Mouse (Mus musculus): Measurements from ENCODE around the gene Slc44a4.
"Not testable (repeated sequence)": the region's sequence is repeated elsewhere in the genome, so short reads cannot be mapped to it uniquely, and the experiment has no call there.

Gene Slc44a4

DNA sequence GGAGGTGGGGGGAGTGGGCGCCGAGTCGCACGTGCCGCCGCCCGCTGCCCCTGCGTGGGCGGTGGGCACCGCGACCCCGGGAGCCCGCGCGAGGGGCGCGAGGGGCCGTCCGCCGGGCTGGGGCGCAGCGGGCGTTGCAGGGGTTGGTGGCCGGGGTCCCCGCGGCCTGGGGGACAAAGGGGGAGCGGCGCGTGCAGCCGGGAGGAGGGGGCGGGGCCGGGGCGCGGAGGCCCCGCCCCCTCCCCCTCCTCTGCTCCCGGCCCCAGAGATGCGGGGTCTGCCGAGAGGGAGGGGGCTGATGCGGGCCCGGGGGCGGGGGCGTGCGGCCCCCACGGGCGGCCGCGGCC lies 15.6 kb upstream of the Slc44a4 start:
- CTCF ChIA-PET: interaction anchor here (0.6 kb wide), 1 partner anchor 28 kb away, joined by 4 read pairs; no protein-coding TSS in a partner anchor

DNA sequence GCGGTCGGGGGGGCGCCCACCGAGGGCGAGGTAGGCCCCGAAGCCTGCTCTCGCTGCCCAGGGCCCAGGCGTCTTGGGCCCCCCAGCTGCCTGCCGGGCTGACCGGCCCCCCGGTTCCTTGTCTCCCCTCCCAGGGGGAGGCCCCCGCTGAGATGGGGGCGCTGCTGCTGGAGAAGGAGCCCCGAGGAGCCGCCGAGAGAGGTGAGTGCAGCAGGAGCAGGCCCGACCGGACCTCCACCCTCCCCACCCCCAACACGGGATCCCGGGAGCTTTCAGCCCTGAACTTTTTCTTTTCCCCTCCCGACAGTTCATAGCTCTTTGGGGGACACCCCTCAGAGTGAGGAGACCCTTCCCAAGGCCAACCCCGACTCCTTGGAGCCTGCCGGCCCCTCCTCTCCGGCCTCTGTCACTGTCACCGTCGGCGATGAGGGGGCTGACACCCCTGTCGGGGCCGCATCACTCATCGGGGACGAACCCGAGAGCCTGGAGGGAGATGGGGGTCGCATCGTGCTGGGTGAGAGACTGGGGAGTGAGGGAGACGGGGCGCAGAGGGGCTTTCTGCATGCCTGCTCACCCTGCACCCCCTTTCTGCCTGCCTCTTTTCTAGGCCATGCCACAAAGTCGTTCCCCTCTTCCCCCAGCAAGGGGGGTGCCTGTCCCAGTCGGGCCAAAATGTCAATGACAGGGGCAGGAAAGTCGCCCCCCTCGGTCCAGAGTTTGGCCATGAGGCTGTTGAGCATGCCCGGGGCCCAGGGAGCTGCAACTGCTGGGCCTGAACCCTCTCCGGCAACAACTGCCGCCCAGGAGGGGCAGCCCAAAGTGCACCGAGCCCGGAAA lies 15.0 kb upstream of the Slc44a4 start:
- CTCF ChIA-PET: interaction anchor here (0.5 to 0.6 kb wide), 2 partner anchors 8 to 29 kb away, joined by 4 read pairs; no protein-coding TSS in a partner anchor

DNA sequence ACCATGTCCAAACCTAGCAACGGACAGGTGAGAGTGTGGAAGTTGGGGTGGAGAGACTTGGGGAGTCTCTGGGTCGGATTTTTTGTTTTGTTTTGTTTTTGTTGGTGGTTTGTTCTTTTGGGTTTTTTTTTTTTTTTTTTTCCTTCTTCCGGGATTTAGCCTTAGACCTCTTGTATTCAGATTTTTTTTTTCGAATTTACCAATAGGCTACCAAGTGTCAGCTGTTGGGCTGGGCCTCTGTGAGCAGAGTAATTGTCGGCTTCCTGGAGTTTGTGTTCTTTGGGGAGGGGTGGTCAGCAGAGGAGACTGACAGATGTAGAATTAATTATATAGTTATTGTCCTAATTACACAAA lies 14.4 kb upstream of the Slc44a4 start:
- CTCF ChIA-PET: interaction anchor here (0.7 kb wide), 1 partner anchor 48 kb away, joined by 18 read pairs; no protein-coding TSS in a partner anchor

DNA sequence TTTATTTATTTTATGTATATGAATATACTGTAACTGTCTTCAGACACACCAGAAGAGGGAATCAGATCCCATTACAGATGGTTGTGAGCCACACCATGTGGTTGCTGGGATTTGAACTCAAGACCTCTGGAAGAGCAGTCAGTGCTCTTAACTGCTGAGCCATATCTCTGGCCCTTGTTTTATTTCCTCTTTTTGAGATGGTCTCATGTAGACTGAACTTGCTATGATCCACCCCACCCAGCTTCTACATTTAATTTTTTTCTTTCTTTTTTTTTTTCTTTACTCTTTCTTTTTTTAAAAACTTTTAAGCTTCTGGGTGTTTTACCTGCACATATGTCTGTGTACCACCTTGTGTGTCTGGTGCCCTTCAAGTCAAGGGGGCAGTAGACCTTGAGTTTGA lies 13.4 kb upstream of the Slc44a4 start:
- CTCF ChIA-PET: not testable (repeated sequence)

DNA sequence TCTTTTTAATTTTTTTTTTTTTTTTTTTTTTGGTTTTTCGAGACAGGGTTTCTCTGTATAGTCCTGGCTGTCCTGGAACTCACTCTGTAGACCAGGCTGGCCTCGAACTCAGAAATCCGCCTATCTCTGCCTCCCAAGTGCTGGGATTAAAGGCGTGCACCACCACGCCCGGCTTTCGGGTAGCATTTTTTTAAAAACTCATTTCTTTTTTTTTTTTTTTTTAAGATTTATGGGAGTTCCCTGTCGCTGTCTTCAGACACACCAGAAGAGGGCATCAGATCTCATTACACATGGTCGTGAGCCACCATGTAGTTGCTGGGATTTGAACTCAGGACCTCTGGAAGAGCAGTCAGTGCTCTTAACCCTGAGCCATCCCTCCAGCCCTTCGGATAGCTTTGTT lies 12.3 kb upstream of the Slc44a4 start:
- CTCF ChIA-PET: interaction anchor here (0.6 to 0.7 kb wide), 2 partner anchors 64 to 353 kb away, joined by 3 to 4 read pairs; no protein-coding TSS in a partner anchor

DNA sequence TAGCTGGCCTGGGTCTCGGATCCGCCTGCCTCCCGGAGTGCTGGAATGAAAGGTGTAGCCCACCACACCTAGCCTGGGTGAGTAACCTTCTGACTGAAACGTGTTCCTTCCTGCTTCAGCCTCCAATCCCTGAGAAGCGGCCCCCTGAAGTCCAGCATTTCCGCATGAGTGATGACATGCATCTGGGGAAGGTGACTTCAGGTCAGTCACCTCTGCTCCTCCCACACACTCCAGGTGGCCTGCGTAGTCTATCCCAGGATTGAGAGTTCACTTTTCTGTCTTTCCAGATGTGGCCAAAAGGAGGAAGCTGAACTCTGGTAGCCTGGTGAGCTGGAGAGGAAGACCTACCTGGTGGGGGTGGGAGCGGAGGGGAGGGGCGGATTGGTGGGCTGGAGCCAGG lies 11.4 kb upstream of the Slc44a4 start:
- CTCF ChIA-PET: no interaction called here

DNA sequence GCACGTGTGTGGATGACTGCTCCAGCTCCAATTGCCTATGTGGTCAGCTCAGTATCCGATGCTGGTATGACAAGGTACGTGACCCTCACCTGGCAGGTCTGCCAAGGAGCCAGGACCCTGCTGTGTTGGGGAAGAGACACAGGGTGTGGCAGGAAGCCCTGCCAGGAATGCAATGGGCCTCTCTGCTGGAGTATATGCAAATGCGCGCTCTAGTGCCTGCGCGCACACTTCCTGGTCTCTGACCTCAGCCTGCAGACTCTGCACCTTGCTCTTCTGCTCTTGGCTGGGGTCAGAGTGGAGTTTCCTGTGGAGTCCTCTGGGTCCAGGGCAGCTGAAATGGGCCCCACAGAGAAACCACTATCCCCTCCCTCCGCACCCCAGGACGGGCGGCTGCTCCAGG lies 3.3 kb upstream of the Slc44a4 start:
- CTCF ChIA-PET: interaction anchor here (0.5 to 1.8 kb wide), 2 partner anchors 32 to 54 kb away, joined by 3 to 7 read pairs; no protein-coding TSS in a partner anchor

DNA sequence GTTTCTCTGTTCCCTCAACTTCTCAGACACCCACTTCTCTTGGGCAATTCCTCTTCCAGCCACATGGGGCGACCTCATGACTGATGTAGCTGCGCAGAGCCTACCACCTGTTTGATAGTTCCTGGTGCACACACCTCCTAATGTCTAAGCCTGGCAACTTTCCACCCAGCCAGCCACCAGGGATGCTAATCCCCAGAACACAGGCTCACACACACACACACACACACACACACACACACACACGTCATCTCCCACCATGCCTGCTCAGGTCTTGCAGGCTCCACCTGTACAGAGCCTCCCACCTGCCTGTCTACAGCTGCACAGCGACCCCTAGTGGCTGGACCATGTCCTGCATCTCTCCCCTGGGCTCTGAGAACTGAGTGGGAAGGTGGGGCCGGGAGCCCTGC lies 2.3 kb upstream of the Slc44a4 start:
- CTCF ChIA-PET: interaction anchor here (0.6 to 1.8 kb wide), 4 partner anchors 14 to 1194 kb away, joined by 3 to 7 read pairs (median 4); partner anchors contain the start of genes C2 and Cfb

DNA sequence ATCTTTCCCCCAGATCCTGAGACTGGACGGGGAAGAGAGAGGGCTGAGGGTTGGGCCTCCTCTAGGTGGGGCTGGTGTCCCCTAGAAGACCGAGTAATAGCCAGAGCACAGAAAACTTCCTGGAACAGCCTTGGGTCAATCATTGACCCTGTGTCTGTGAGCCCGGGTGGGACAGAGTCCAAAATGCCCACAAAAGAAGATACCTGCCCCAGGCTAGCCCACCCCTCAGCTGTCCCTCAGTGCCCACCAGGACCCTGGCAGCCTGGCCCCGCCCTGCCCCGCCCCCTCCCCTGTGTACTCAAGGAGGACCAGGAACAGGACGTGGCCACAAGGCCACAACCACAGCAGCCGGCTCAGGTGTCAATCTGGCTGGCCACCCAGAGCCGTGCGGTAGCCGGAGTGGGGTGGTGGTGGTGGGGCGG lies 1.2 kb downstream of the Slc44a4 start:
- CTCF ChIA-PET: interaction anchor here (1.2 kb wide), 1 partner anchor 9 kb away, joined by 3 read pairs; no protein-coding TSS in a partner anchor

DNA sequence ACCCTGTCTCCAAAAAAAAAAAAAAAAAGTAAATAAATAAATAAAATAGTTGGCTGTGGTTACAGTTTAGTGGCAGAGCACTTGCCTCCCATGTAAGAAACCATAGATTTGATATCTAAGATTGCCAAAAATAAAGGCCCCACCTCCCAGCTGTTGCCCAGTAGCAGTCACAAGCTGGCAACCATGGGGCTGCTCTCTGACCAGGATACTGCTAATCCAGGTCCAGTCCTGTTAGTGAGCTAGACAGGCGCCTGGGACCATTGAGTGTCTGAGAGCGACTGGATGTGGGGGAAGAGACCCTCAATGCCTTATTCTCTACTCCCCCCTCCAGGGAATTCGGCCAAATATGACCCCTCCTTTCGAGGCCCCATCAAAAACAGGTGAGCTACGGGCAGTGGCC lies 2.0 kb downstream of the Slc44a4 start:
- CTCF ChIA-PET: interaction anchor here (0.5 to 1.2 kb wide), 2 partner anchors 8 to 46 kb away, joined by 3 to 9 read pairs; no protein-coding TSS in a partner anchor

DNA sequence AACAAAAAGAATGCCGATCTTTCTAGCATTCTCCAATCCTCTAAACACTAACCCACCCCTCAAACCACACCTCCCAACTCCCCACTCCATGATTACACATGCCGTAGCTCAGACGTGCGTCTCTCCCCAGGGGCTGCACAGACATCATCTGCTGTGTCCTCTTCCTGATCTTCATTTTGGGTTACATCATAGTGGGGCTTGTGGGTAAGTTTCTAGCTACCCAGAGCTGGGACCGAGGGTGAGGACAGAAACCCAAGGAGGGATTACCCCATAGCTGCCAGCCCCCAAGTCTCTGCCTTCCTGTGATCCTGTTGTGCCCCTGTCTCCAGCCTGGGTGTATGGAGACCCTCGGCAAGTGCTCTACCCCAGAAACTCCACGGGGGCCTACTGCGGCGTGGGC lies 2.9 kb downstream of the Slc44a4 start:
- CTCF ChIA-PET: no interaction called here

DNA sequence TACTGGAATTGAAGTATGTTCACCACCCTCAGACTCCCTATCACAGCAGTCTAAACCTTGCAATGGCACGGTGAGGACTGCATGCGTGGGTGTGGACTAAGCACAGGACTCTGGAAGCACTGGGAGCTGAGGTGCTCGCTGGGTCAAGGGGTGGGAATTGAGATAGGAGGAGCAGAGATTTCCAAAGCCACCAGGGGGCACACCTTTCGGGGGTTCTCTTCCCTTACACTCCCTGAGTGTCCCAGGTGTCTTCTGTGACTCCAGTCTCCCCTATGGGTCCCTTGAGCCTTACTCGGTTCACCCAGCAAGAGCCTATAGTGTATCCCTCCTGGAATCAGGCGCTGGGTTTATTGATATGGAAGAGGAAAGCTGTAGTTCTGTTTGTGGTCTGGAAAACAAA lies 8.7 kb downstream of the Slc44a4 start:
- CTCF ChIA-PET: no interaction called here

DNA sequence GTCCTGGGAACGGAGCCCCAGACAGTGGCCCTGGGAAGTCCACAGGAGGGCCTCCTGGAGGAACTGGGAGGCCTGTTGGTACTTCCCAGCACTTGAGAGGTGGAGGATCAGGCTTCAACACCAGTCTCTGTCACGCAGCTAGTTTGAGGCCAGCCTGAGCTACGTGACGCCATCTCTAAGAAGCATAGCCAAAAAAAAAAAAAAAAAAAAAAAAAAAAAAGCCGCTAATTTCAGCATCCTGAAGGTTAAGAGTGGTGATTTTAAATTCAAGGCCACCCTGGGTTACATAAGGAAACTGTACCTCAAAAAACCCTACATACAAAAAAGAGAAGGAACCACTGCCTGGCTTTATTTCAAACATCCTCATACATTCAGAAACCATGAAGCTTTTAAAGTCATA lies 10.0 kb downstream of the Slc44a4 start:
- CTCF ChIA-PET: interaction anchor here (0.6 to 1.0 kb wide), 4 partner anchors 8 to 279 kb away, joined by 3 to 5 read pairs (median 3); no protein-coding TSS in a partner anchor

DNA sequence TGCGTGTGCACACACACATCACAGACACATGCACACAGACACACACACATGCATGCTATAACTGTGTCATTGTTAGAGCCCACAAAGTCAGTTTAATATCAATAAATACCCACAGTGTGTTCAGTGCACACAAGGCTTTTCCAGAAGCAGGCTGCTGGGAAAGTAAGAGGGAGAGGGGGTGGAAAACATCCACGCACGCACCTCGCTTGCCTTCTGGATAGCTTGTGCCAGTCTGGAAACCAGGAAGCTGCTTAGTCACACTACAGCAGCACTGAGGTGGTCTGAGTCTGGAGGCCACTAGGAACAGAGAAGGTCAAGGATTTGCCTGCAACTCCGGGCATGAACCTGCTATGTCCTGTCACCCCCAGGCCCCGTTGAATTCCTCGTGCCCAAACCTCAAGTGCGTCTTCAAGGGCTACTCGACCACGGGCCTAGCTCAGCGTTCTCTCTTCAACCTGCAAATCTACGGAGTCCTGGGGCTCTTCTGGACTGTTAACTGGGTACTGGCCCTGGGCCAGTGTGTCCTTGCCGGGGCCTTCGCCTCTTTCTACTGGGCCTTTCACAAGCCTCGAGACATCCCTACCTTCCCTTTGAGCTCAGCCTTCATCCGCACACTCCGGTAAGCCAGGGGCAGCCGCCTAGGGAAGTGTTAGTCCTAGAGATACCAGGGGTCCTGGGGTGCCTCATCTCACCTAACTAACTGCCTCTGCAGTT lies 13.2 kb downstream of the Slc44a4 start:
- CTCF ChIA-PET: no interaction called here

DNA sequence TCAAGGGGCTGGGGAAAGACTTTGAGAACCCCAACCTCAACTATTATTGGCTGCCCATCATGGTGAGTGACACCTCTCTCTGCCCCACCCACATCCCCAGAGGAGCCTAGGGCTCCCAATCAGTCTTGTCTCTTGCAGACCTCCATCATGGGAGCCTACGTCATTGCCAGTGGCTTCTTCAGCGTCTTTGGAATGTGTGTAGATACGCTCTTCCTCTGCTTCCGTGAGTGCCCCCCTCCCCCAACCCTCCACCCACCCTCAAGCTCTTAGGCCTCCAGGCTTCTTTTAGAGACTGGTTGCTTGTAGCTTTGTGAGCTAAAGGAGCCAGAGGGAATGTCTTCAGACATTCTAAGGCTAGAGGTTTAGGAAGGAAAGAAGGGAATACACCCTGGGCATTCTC lies 14.6 kb downstream of the Slc44a4 start:
- CTCF ChIA-PET: no interaction called here

DNA sequence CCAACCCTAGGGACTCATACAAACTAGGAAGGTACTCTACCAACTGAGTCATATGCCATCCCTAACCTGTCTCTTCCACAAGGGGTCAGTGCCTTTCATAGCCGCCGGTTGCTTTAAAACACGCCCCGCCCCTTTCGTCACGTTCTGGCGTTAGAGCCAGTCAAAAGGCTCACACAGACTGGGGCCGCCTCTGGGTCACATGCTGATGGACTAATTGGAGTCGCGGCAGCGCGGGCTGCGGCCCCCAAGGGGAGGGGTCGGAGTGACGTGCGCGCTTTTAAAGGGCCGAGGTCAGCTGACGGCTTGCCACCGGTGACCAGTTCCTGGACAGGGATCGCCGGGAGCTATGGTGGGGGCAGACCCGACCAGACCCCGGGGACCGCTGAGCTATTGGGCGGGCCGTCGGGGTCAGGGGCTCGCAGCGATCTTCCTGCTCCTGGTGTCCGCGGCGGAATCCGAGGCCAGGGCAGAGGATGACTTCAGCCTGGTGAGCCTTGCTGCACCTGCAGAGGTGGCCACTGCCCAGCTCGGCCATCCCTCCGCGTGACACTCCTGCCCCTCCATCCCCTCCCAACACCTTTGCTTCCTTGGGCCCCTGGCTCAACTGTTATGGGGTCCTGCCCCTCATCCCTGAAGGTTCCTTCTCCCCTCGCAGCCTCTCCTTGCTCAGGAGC lies 16.9 kb downstream of the Slc44a4 start, which contains the start of gene Neu1:
TSS of gene Neu1 (plus strand) at position 193 of the 674 bp plus-strand sequence.
- CTCF ChIA-PET: interaction anchor here (0.7 kb wide), 1 partner anchor 17 kb away, joined by 3 read pairs; no protein-coding TSS in a partner anchor

DNA sequence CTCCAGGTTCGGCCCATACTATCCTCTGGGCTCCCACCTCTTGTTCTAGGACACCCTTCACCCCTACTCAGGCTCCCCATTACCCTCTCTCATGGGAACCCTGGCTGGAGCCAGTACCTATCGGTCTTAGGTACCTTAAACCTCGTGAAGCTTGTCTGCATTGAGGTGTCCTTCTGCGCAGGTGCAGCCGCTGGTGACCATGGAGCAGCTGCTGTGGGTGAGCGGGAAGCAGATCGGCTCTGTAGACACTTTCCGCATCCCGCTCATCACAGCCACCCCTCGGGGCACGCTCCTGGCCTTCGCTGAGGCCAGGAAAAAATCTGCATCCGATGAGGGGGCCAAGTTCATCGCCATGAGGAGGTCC lies 17.5 kb downstream of the Slc44a4 start:
- CTCF ChIA-PET: no interaction called here

DNA sequence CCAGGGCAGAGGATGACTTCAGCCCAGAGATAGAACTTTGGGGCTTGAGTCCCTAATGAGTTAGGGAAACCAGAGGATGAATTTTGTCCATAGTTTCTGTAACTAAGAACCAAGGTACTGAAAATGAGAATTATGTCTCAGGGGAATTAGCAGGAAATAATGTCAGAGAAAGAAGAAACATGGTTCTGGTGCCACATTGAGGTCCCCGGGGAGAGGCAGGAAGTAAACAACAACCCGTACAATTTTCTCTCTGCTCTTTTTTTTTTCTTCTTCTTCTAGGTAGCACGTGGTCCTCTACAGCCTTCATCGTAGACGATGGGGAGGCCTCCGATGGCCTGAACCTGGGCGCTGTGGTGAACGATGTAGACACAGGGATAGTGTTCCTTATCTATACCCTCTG lies 18.0 kb downstream of the Slc44a4 start:
- CTCF ChIA-PET: no interaction called here

DNA sequence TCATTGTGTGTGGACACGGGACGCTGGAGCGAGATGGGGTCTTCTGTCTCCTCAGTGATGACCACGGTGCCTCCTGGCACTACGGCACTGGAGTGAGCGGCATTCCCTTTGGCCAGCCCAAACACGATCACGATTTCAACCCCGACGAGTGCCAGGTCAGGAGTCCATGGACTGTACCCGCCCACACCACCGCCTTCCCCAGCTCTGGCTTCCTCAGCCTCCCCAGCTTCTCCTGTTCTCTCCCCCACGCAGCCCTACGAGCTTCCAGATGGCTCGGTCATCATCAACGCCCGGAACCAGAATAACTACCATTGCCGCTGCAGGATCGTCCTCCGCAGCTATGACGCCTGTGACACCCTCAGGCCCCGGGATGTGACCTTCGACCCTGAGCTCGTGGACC lies 19.8 kb downstream of the Slc44a4 start:
- CTCF ChIA-PET: no interaction called here

DNA sequence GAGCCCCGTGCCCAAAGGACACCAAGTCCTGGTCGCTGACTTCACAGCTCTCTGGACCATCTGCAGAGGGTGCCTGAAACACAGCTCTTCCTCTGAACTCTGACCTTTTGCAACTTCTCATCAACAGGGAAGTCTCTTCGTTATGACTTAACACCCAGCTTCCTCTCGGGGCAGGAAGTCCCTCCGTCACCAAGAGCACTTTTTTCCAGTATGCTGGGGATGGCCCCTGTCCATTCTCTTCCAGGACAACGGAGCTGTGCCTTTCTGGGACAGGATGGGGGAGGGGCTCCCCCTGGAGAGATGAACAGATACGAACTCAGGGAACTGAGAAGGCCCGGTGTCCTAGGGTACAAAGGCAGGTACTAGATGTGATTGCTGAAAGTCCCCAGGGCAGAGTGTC lies 20.6 kb downstream of the Slc44a4 start:
- CTCF ChIA-PET: no interaction called here

DNA sequence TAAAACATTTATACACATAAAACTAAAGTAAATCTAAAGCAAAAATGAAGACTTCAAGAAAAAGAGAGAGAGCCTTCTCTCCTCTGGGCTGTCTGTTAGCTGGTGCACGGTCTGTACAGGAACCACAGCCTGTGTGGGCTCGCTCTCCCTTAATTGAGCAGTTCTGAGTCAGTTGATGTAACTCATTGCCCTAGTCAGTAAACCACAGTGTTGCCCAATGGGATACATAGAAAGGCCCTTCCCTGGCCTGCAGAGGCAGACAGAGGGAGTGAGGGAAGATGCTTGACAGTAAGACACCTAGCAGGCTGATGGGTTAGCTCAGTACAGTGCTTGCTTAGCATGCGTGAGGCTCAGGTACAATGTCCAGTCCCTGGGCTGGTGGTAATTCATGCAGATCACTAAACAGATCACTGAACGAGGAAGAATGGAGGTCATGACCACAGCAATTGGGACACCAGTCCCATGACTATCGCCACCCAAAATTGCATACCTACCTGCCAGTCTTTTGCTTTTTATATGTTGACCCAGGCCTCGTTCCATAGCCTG lies 23.8 kb downstream of the Slc44a4 start:
- CTCF ChIA-PET: no interaction called here
